Mouse (Mus musculus): ENCODE measurements around the gene Stub1.
A peak's percentile ranks its signal among the peaks of the same experiment; 100 is the strongest.

Gene Stub1

DNA sequence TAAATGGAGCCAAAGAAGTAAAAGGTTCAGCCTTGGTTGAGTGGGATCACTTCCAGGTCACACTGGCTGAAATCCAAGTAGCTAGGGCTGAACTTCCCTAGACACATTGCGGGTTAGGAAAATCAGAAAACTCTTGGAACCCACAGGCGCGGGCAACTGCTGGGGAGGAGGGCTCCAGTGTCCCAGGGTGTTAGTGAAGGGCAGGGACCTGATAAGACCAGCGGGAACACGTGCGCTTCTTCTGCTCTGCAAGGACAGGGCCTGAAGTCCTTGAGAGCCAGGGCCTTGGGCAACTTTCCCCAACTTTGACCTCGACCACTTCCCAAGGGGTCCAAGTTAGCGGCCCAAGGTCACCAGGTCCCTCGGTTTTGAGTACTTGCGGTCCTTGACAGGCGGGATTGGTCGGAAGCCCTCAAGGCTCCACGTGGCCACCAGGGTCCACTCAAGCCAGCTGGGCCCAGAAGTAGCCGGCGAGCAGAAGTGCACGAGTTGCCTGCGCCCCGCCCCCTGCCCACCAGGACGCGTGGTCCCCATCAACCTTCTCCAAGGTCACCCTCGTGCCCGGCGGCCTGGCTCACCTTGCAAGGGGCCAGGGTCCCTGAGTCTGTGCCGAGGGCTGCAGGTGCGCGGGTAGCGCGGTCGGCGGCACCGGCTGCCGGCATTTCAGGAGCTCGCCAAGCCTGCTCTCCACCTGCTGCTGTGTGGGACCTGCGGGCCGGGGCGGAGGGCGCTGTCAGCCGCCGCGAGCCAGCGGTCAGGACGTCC, 34.8 kb upstream of the Stub1 start:
- DNase-seq: no peak

- DNase-seq: peak; percentile 45
Measured at GRCm38 (mm10) chr17:25867509-25867835, 34.3 kb upstream of the Stub1 start.

GRCm38 (mm10) chr17:25866172-25866571, 33.0 kb upstream of the Stub1 start:
- no peak for DNase-seq

- no peak for DNase-seq
Measured at GRCm38 (mm10) chr17:25865288-25865687, 32.1 kb upstream of the Stub1 start.

GRCm38 (mm10) chr17:25864311-25864710, 31.1 kb upstream of the Stub1 start:
- no peak for DNase-seq

DNA sequence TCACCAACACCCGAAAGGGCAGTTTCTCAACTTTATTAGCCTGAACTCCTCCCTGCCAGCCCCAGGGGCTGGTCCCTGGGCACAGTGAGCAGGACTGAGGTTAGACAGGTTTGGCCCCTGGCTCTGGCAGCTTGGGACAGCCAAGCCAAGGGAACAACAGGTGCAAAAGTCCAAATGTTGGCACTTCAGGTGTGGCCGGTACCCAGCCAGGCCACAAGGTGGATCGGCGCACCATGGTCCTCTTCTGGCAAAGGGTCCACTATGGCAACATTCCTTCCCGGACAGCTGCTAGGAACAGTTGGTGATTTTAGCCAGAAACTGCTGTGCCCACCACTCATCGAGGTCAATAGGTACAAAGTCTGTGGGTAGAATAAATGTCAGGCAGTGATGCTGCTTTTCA, 30.5 kb upstream of the Stub1 start:
- no peak for DNase-seq

GRCm38 (mm10) chr17:25861704-25862612, 28.8 kb upstream of the Stub1 start:
- DNase-seq: no peak

- DNase-seq: peak; percentile 87
Measured at GRCm38 (mm10) chr17:25860832-25861703, 27.9 kb upstream of the Stub1 start, which contains the start of gene Wdr90. TSS of gene Wdr90 (minus strand) at chr17:25861501.

GRCm38 (mm10) chr17:25860229-25860628, 27.0 kb upstream of the Stub1 start:
- DNase-seq: no peak

DNA sequence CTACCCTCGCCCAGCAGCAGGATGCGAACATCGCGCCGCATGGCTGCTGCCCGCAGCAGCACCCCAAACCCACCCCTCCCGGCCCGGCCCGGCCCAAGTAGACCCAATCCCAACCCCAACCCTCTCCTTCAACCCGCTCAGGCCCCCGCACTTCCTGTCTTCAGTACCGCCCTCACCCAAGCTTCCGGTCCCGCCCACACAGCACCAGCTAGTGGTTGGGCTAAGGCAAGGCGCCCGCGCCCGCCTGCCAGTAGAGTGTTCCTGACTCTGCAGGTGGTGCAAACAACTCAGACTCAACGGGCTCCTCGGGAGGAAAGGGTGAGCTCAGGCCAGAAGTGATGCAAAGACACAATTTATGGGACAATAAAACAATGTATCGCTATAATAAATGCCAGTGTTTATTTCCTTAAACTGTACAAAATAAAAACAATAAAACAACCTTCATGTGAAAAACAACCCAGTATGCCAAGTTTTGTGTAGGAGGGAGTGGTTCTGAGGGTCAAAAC, 11.2 kb upstream of the Stub1 start, which contains the start of gene Rhot2:
Rhot2 (minus strand) TSS at position 456 of the 506 bp plus-strand sequence.
- peak; percentile 97 for DNase-seq

DNA sequence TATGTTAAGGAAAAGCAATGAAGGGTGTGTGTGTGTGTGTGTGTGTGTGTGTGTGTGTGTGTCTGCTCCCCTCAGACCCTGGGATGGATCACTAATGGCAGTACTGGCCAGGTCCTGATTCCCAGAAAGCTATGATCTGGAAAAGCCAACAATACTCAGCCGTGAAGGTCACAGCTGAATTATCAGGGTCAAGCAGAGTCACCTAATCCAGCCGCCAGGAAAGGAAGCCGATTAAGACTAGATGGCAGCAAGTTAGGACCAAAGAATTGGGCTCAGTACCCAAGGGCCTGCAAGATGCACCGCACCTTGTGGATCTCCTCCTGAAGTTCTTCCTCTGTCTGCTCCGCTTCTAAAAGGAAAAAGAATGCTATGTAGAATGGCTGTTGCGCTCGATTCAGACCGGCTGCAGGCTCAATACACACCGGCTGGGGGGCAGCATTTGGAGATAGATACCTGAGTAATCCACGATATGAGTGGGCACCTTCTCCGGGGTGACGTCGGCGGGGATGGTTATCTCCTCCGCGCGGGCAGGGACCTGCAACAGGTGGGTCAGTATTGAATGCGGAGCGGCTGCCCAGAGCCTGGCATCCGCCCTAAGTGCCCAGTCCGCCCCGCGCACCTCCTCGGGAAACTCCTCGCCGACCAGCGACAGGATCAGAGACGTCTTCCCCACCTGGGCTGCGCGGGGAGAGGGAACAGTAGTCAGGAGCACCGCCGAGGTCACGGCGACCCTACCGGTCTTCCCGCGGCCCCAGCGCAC, 10.6 kb upstream of the Stub1 start:
- no peak for DNase-seq

GRCm38 (mm10) chr17:25843122-25843521, 9.9 kb upstream of the Stub1 start:
- DNase-seq: no peak

DNA sequence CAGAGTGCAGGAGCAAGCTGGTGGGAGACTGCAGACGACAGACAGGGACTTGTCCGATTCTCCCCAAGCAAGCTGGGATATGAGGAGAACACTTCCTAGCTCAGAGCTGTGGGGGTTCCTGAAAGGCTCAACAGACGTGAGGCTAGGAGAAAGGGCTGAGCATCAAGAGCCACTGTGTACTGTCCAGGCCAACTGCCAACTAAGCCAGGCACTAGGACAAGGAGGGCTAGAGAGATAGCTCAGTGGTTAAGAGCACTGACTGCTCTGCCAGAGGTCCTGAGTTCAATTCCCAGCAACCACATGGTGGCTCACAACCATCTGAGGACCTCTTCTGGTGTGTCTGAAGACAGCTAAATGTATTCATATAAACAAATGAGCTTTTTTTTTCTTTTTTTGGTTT, 9.3 kb upstream of the Stub1 start:
- DNase-seq: no peak

GRCm38 (mm10) chr17:25841117-25841880, 8.1 kb upstream of the Stub1 start, which contains the start of gene Gm20683:
TSS of gene Gm20683 (minus strand) at chr17:25841763.
- DNase-seq: no peak

GRCm38 (mm10) chr17:25840519-25840918, 7.3 kb upstream of the Stub1 start:
- no peak for DNase-seq

GRCm38 (mm10) chr17:25839455-25840235, 6.4 kb upstream of the Stub1 start:
- no peak for DNase-seq

DNA sequence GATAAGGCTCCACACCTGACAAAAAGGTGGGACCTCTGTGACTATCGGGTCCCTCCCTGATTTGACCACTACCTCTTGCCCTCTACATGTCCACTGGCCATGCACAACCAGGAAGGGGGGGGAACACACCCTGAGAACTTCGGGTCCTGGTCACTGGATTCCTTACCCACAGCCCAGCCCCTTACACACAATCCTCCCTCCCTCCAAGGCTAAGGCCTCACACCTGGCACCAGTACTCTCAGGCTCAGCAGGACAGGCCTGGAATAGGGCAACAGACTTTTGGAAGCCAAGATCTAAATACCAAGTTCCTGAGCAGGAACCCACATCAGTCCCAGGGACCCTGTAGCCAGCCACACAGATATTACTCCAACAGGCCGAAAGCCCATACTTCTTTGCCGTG, 5.7 kb upstream of the Stub1 start:
- DNase-seq: no peak

- no peak for DNase-seq
Measured at GRCm38 (mm10) chr17:25837533-25837932, 4.3 kb upstream of the Stub1 start.

DNA sequence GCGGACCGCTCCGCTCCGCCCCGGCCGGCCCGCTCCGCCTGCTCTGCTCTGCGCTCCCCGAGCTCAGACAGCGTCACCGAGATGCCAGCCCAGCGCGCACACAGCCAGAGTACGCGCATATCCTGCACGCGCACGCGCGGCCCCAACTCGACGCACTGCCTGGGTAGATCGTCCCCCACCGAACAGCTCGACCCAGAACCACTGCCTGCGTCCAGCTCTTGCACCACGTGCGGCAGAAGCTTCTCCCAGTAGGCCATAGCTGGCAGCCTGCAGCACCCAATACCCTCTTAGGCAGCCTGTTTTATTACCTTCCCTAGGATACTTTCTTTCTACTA, 3.8 kb upstream of the Stub1 start, which contains the start of gene Rhbdl1:
Rhbdl1 (minus strand) TSS at position 220 of the 335 bp plus-strand sequence.
- peak; percentile 47 for DNase-seq

- peak; percentile 34 for DNase-seq
Measured at GRCm38 (mm10) chr17:25836397-25837075, 3.3 kb upstream of the Stub1 start.
